Mouse (Mus musculus) heart, postnatal 10 days (tissue): Measurements from ENCODE around the gene Smarcc2. TPM values are rescaled to one million over a fixed set of nuclear protein-coding genes. Genes with fewer than 3 reads are reported as not detected.
A peak's percentile ranks its signal among the peaks of the same experiment; 100 is the strongest.
"Not testable (repeated sequence)": the region's sequence is repeated elsewhere in the genome, so short reads cannot be mapped to it uniquely, and the experiment has no call there.

ENCODE experiments used
- DNase-seq, 2 experiments: peaks; one replicate each; pipeline ENCODE4 v3.0.0; 2021
- intact Hi-C: fragments of 180-260 bp; cut with DNase I; formaldehyde crosslinking; loops from one replicate; pipeline ENCODE4 v1.15.1; 2025
- total RNA-seq, 2 experiments: library from RNA; stranded (reverse); gene quantifications; 2 replicates each; pipeline ENCODE4 v1.2.3; 2021

Gene Smarcc2
- total RNA-seq, 2 experiments from 2014 or later: 83.6 to 95.9 TPM

GRCm38 (mm10) chr10:128492051-128492450, 33.0 kb downstream of the Smarcc2 start:
- not testable (repeated sequence) for DNase-seq
- intact Hi-C loops: loop anchor here (2.0 kb wide), 1 partner anchor 33 kb away; the partner anchor contains the start of gene Smarcc2

DNA sequence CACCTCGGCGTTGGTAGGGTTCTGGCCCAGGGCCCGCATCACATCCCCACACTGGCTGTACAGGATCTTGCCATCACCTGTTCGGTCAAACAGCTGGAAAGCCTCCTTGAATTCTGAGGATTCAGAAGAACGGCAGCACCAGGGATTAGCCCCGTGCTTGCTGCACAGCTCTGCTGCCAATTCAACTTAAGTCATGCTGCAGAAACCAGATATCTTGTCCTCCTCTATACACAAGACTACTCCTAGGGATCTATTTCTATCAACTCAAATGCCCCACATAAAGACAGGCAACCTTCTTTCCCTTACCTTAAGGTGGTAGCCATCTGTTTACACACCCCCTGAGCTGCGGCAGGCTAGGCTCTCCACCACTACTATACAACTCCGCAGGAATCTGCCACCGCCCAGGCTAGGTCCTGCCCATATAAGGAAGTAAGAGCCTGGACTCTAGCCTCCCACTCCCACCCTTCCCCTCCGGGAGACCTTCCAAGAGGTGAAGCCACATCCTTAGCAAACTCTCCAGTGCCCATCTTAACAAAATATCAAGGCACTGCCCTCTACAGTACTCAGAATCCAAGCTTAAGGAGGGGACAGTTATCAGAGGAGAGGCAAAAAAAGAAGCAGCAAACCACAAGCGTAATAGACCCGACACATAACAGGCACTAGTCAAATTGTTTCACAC, 33.7 kb downstream of the Smarcc2 start:
- DNase-seq: peak; percentile 78 to 83
- intact Hi-C loops: loop anchor here (2.0 kb wide), 1 partner anchor 34 kb away; the partner anchor contains the start of gene Smarcc2

- no peak for DNase-seq
- intact Hi-C loops: loop anchor here (2.0 kb wide), 1 partner anchor 35 kb away; the partner anchor contains the start of gene Smarcc2
Observed at GRCm38 (mm10) chr10:128493319-128493694, 34.3 kb downstream of the Smarcc2 start.

GRCm38 (mm10) chr10:128493695-128494666, 34.9 kb downstream of the Smarcc2 start, which contains the start of gene Myl6:
Gene Myl6 (minus strand): TSS chr10:128494145.
- intact Hi-C loops: loop anchor here (2.0 kb wide), 1 partner anchor 35 kb away; the partner anchor contains the start of gene Smarcc2
- DNase-seq: peak; percentile 99

- no peak for DNase-seq
- intact Hi-C loops: no loop called here
Observed at GRCm38 (mm10) chr10:128494667-128495245, 35.7 kb downstream of the Smarcc2 start.

DNA sequence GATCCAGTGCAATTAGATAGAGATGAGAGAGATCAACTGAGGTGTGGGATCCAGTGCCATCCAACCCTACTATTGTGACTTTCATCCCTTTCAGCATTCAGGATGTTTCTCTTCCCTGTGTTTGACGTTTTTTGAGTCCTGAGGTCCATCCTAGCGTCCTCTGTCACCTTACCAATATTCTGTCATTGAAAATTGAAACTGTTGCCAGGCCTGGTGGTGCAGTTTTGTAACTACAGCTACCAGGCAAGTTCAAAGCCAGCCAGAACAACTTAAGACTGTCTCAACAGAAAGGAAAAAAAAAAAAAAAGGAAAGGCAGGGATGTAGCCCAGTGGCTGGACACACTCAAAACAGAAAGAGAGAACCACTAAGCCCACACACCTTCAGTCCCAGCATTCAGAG, 36.2 kb downstream of the Smarcc2 start:
- intact Hi-C loops: no loop called here
- no peak for DNase-seq

DNA sequence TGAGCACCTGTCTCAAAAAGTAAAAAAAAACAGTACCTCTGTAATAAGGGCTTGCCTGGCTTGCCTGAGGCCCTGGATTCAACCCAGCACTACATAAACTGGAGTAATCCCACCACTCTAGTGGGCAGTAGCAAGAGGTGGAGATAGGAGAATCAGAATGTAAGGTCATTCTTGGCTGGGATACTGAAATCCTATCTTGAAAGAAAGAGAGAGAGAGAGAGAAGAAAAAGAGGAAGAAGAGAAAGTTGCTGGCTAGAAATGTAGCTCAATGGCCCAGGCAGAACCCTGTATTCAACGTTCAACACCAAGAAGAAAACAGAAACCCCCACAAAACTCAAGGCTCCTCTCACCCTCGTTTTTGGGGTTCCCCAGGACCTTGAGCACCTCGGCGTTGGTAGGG, 36.9 kb downstream of the Smarcc2 start:
- intact Hi-C loops: no loop called here
- no peak for DNase-seq

GRCm38 (mm10) chr10:128496509-128497077, 37.5 kb downstream of the Smarcc2 start:
- DNase-seq: no peak
- intact Hi-C loops: no loop called here

- intact Hi-C loops: no loop called here
- no peak for DNase-seq
Observed at GRCm38 (mm10) chr10:128497134-128497737, 38.2 kb downstream of the Smarcc2 start.

DNA sequence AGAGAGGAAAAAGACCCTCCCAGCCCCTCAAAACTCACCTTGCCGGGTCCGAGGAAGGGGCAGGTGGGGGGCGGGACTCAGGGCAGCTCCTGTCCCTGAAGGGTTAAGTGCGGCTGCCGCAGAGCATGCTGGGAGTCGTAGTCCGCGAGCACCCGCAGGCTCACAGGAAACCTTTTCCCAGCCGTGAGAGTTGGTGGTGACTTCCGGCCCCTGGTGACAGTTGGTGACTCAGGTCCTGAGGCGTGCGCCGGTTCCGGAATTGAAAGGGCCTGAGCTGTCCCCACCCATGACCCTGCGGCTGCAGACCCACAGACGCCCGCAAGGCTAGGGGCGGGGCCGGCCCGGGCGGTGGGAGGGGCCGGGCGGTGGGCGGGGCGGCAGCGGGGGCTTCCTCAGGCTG, 39.5 kb downstream of the Smarcc2 start, which contains the start of gene Myl6b:
Gene Myl6b (minus strand): TSS at position 96 of the 400 bp plus-strand sequence.
- peak; percentile 97 to 98 for DNase-seq
- intact Hi-C loops: loop anchor here (2.0 kb wide), 1 partner anchor 26 kb away; the partner anchor contains the start of gene Esyt1

DNA sequence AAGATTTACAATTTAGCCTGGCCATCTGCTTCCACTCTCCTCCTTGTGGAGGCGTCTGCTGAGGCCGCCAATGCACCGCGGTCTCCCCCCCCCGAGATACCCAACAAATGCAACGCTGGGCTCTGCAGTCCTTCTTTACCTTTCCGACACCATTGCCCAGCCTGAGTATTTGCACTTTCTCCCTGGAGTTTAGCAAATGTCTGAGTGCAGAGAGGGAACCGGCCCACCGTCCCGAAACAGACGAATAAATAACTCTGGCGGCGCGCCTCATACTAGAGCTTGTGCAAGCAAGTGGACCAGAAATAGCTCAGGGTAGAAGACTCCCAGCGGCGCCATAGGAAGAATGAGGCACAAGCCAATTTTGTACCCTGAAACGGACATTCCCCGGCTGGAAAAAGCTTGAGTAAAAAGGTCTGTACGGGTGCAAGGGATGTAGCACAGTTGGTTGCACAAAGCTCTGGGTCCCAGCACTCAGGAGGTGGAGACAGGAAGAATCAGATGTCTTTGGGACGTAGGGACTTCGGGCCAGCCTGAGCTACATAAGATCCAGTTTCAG, 40.1 kb downstream of the Smarcc2 start:
- DNase-seq: peak; percentile 81 to 85
- intact Hi-C loops: loop anchor here (2.0 kb wide), 1 partner anchor 26 kb away; the partner anchor contains the start of gene Esyt1

- intact Hi-C loops: no loop called here
- DNase-seq: peak in 1 of 2 experiments; percentile 35
Observed at GRCm38 (mm10) chr10:128502341-128502740, 43.3 kb downstream of the Smarcc2 start.

- no peak for DNase-seq
- intact Hi-C loops: no loop called here
Observed at GRCm38 (mm10) chr10:128503532-128503931, 44.5 kb downstream of the Smarcc2 start.

- intact Hi-C loops: no loop called here
Observed at GRCm38 (mm10) chr10:128504012-128504411, 45.0 kb downstream of the Smarcc2 start.

GRCm38 (mm10) chr10:128504641-128505370, 45.8 kb downstream of the Smarcc2 start:
- intact Hi-C loops: no loop called here
- no peak for DNase-seq

More at GRCm38 (mm10) chr10:128504012-128504411, 45.0 kb downstream of the Smarcc2 start:
- no peak for DNase-seq

- intact Hi-C loops, DNase-seq: not testable (repeated sequence)
Observed at GRCm38 (mm10) chr10:128505371-128505667, 46.3 kb downstream of the Smarcc2 start.

- DNase-seq: no peak
Observed at GRCm38 (mm10) chr10:128505974-128506373, 46.9 kb downstream of the Smarcc2 start.

DNA sequence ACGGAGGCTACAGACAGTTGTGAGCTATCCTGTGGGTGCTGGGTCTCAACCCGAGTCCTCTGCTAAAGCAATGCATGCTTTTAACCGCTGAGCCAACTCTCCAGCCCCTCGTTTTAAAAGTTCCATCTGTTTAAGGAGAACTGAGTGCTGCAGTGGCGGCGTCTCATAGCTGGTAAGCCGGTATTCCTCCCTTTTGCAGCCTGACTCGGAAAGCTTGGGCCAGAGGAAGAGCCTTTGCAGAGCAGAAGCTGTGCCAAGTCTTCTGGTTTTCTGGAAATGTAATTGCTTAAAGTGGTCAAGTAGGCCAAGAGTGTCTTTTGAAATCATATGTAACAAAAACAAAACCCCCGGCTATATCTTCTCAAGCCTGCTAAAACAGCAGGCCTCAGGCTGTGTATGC, 49.2 kb downstream of the Smarcc2 start:
- intact Hi-C loops: no loop called here
- DNase-seq: no peak

More at GRCm38 (mm10) chr10:128505974-128506373, 46.9 kb downstream of the Smarcc2 start:
- intact Hi-C loops: no loop called here

- intact Hi-C loops: no loop called here
- DNase-seq: no peak
Observed at GRCm38 (mm10) chr10:128509203-128509602, 50.2 kb downstream of the Smarcc2 start.
